Mouse (Mus musculus) liver, embryonic 14.5 days (tissue): ENCODE data around the gene Tmbim1.

ENCODE experiments used
- CTCF ChIP-seq: IDR thresholded peaks from 2 replicates; pipeline ENCODE4 v1.5.1; 2016; ENCODE audit warnings: antibody characterized with exemption, low read depth, control low read depth
- EP300 ChIP-seq: IDR thresholded peaks from 2 replicates; pipeline ENCODE4 v1.6.1; 2016; ENCODE audit warnings: antibody characterized with exemption, low read depth

- no peak for TF ChIP-seq CTCF
- no peak for TF ChIP-seq EP300
Measured at GRCm38 (mm10) chr1:74353453-74354229, 48.2 kb upstream of the Tmbim1 start.
